Mouse (Mus musculus): ENCODE results near the gene Hist1h3c.
"Not testable (repeated sequence)": the region's sequence is repeated elsewhere in the genome, so short reads cannot be mapped to it uniquely, and the experiment has no call there.

DNA sequence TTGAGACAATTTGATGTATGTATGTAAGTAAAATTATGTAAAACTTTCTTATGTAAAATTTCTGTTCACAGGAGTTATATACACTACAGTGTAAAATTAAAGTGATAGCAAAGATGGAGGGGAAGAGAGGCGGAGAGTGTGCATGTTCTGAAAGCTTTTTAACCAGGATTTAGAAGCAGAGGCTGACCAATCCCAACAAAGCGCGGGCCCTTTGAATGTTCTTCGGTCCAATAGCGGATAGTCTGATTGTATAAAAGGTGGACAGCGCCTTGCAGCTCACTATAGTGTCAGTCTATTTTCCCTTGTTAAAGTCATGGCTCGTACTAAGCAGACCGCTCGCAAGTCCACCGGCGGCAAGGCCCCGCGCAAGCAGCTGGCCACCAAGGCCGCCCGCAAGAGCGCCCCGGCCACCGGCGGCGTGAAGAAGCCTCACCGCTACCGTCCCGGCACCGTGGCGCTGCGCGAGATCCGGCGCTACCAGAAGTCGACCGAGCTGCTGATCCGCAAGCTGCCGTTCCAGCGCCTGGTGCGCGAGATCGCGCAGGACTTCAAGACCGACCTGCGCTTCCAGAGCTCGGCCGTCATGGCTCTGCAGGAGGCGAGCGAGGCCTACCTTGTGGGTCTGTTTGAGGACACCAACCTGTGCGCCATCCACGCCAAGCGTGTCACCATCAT is 6.8 kb upstream of the Hist1h3c start, which contains the start of gene Hist1h3b:
- not testable (repeated sequence) for TF ChIP-seq CTCF (IDR thresholded peaks at IDR 0.05; ENCODE audit: control insufficient read depth, insufficient read depth, insufficient read length); FOSL1 (IDR thresholded peaks at IDR 0.05; ENCODE audit: insufficient read depth, low read length, poor library complexity, severe bottlenecking); MAX (IDR thresholded peaks at IDR 0.05); USF1 (IDR thresholded peaks at IDR 0.05; ENCODE audit: low read depth)
